Mouse (Mus musculus) liver, adult 2 months (tissue): ENCODE data around the gene Dync1i1.

Experiments used
- CTCF ChIP-seq: fragments of 200-500 bp; IDR thresholded peaks from 2 replicates; pipeline ENCODE4 v1.5.1; 2011; ENCODE audit warnings: low read depth, low read length, control low read depth
- POLR2A ChIP-seq: fragments of 200-500 bp; IDR thresholded peaks from 2 replicates; pipeline ENCODE4 v1.6.1; 2011; ENCODE audit warnings: low read length, control low read depth; ENCODE audit not compliant: insufficient read depth; ENCODE audit errors: extremely low read depth

- TF ChIP-seq POLR2A (no peak), CTCF (no peak)
Measured at GRCm38 (mm10) chr6:5783830-5784229, 58.4 kb downstream of the Dync1i1 start.
